Mouse (Mus musculus) forebrain, postnatal 0 days (tissue): Measurements from ENCODE around the gene Slc8b1. TPM values are rescaled to one million over a fixed set of nuclear protein-coding genes. Genes with fewer than 3 reads are reported as not detected.

Experiments used
- ATAC-seq: fragments of 200-750 bp; cut with Nextera tagmentation; 2 replicates; pipeline ENCODE4 v1.8.0; 2017; ENCODE audit warnings: mild to moderate bottlenecking, moderate library complexity
- DNase-seq: peaks from one replicate; pipeline ENCODE4 v3.0.0-alpha.2; 2015
- H3K27ac ChIP-seq: fragments of 300-500 bp; sonication (generic); 2 replicates; pipeline ENCODE4 v1.5.1; 2014; ENCODE audit warnings: low read depth, mild to moderate bottlenecking, antibody characterized with exemption, low read length, moderate library complexity, mixed read lengths
- H3K27me3 ChIP-seq: fragments of 300-500 bp; sonication (generic); 2 replicates; pipeline ENCODE4 v1.6.1; 2014; ENCODE audit warnings: mild to moderate bottlenecking, low read length, mixed read lengths; ENCODE audit not compliant: insufficient read depth
- H3K36me3 ChIP-seq: fragments of 300-500 bp; sonication (generic); 2 replicates; pipeline ENCODE4 v1.6.1; 2014; ENCODE audit warnings: mild to moderate bottlenecking, moderate library complexity; ENCODE audit not compliant: insufficient read depth
- H3K4me1 ChIP-seq: fragments of 300-500 bp; sonication (generic); 2 replicates; pipeline ENCODE4 v1.6.1; 2014; ENCODE audit warnings: antibody characterized with exemption; ENCODE audit not compliant: insufficient read depth
- H3K4me2 ChIP-seq: fragments of 300-500 bp; sonication (generic); 2 replicates; pipeline ENCODE4 v1.6.1; 2014; ENCODE audit warnings: low read depth, mild to moderate bottlenecking, moderate library complexity
- H3K4me3 ChIP-seq: fragments of 300-500 bp; sonication (generic); 2 replicates; pipeline ENCODE4 v1.5.1; 2014; ENCODE audit warnings: low read depth, low read length, mixed read lengths
- H3K9ac ChIP-seq: fragments of 300-500 bp; sonication (generic); 2 replicates; pipeline ENCODE4 v1.6.1; 2014; ENCODE audit warnings: mild to moderate bottlenecking
- H3K9me3 ChIP-seq: fragments of 300-500 bp; sonication (generic); 2 replicates; pipeline ENCODE4 v1.6.1; 2016; ENCODE audit warnings: low read length
- CTCF ChIP-seq: sonication (generic); IDR thresholded peaks from 2 replicates; pipeline ENCODE4 v1.5.1; 2016; ENCODE audit warnings: antibody characterized with exemption, control low read depth, low read depth
- WGBS: fragments of 180-500 bp; shearing (Covaris S2); extraction: QIAGEN DNeasy Blood & Tissue Kit; methylation state at CpG from one replicate; pipeline ENCODE4 v1.1.7; 2014; 5-methylcytosine and 5-hydroxymethylcytosine counted together
- polyA plus RNA-seq: library from polyadenylated mRNA; unstranded; fragments of >200 nt; fragmentation: Nextera tagmentation; extraction: Ambion mirVana; gene quantifications from 2 replicates; pipeline ENCODE4 v1.2.1, GENCODE M21; 2015
- total RNA-seq: library from RNA; depleted of rRNA; stranded (reverse); fragments of >200 nt; gene quantifications from 2 replicates; pipeline ENCODE4 v1.2.3, GENCODE M21; 2014

Slc8b1 gene
- total and polyA plus RNA-seq, 2 experiments from 2014 or later, result 2.0 to 4.9 TPM

GRCm38 (mm10) chr5:120502675-120503143 is 8.3 kb upstream of the Slc8b1 start:
- Histone ChIP-seq H3K36me3 (peaks cover 10% of the 10 kb centered on the region; the same call in 1 of the 2 replicates), H3K4me1 (0 out of 2 replicates have a peak, but pooled peaks cover 12% of the 10 kb centered on the region), H3K27me3 (no peaks in the 10 kb centered on the region), H3K9ac (peak overlapping the region; percentile 88), H3K9me3 (no peaks in the 10 kb centered on the region), H3K4me3 (peak overlapping the region; percentile 94), H3K27ac (no peak overlapping the region), H3K4me2 (peak overlapping the region; percentile 86)
- 4% methylated on average over 12 of the region's 12 CpGs for WGBS
- no peak for TF ChIP-seq CTCF
- DNase-seq, result peak; percentile 14
- ATAC-seq, result no peak

- H3K27me3 ChIP-seq, result no peaks in the 10 kb centered on the region
- TF ChIP-seq CTCF, result no peak
- H3K9ac ChIP-seq, result peak within 1 kb of the TSS; percentile 88
- 0 out of 2 replicates have a peak, but pooled peaks cover 12% of the 10 kb centered on the region for H3K4me1 ChIP-seq
- ATAC-seq, result peak; percentile 90
- peak; percentile 96 for DNase-seq
- WGBS, result under 1% methylated on average over 43 of the region's 55 CpGs
- H3K9me3 ChIP-seq, result no peaks in the 10 kb centered on the region
- H3K36me3 ChIP-seq, result peaks cover 7% of the 10 kb centered on the region; the same call in 1 of the 2 replicates
- H3K27ac ChIP-seq, result 0 out of 2 replicates have a peak within 1 kb of the TSS, but pooled peaks have one; percentile 15
- peak within 1 kb of the TSS; percentile 94 for H3K4me3 ChIP-seq
- peak within 1 kb of the TSS; percentile 86 for H3K4me2 ChIP-seq
Observed at GRCm38 (mm10) chr5:120503144-120503795, 7.7 kb upstream of the Slc8b1 start, which contains the start of gene Plbd2. Gene Plbd2, minus strand, starts transcription at chr5:120503625.

GRCm38 (mm10) chr5:120505368-120505767 is 5.6 kb upstream of the Slc8b1 start:
- ATAC-seq (no peak), DNase-seq (peak; percentile 57)
- peak; percentile 79 for TF ChIP-seq CTCF
- no peaks in the 10 kb centered on the region for H3K27me3 ChIP-seq
- no peaks in the 10 kb centered on the region for H3K36me3 ChIP-seq
- no peaks in the 10 kb centered on the region for H3K9me3 ChIP-seq
- H3K9ac ChIP-seq, result no peak overlapping the region
- no peak overlapping the region for H3K4me3 ChIP-seq
- H3K4me2 ChIP-seq, result no peak overlapping the region
- H3K27ac ChIP-seq, result no peak overlapping the region
- 21% methylated on average over 16 of the region's 16 CpGs for WGBS
- 0 out of 2 replicates have a peak, but pooled peaks cover 12% of the 10 kb centered on the region for H3K4me1 ChIP-seq

GRCm38 (mm10) chr5:120505781-120506180 is 5.2 kb upstream of the Slc8b1 start:
- DNase-seq, result no peak
- WGBS, result 74% methylated on average over 9 of the region's 9 CpGs

GRCm38 (mm10) chr5:120506490-120506889 is 4.5 kb upstream of the Slc8b1 start:
- no peak overlapping the region for H3K4me3 ChIP-seq
- no peak overlapping the region for H3K4me2 ChIP-seq
- no peaks in the 10 kb centered on the region for H3K36me3 ChIP-seq
- no peak for TF ChIP-seq CTCF
- peaks cover 15% of the 10 kb centered on the region; the same call in 1 of the 2 replicates for H3K4me1 ChIP-seq
- 53% methylated on average over 9 of the region's 9 CpGs for WGBS
- ATAC-seq (no peak), DNase-seq (no peak)
- no peak overlapping the region for H3K9ac ChIP-seq
- no peak overlapping the region for H3K27ac ChIP-seq
- H3K9me3 ChIP-seq, result no peaks in the 10 kb centered on the region
- H3K27me3 ChIP-seq, result peaks cover 4% of the 10 kb centered on the region

More at GRCm38 (mm10) chr5:120505781-120506180, 5.2 kb upstream of the Slc8b1 start:
- H3K27ac ChIP-seq, result no peak overlapping the region
- TF ChIP-seq CTCF, result no peak
- H3K36me3 ChIP-seq, result no peaks in the 10 kb centered on the region
- H3K9me3 ChIP-seq, result no peaks in the 10 kb centered on the region
- no peak overlapping the region for H3K9ac ChIP-seq
- H3K4me1 ChIP-seq, result 0 out of 2 replicates have a peak, but pooled peaks cover 12% of the 10 kb centered on the region
- H3K4me3 ChIP-seq, result no peak overlapping the region
- H3K27me3 ChIP-seq, result no peaks in the 10 kb centered on the region
- H3K4me2 ChIP-seq, result no peak overlapping the region
- no peak for ATAC-seq

GRCm38 (mm10) chr5:120507311-120507710 is 3.7 kb upstream of the Slc8b1 start:
- H3K4me2 ChIP-seq, result no peak overlapping the region
- DNase-seq (no peak), ATAC-seq (no peak)
- H3K4me3 ChIP-seq, result no peak overlapping the region
- H3K9me3 ChIP-seq, result no peaks in the 10 kb centered on the region
- H3K36me3 ChIP-seq, result no peaks in the 10 kb centered on the region
- H3K9ac ChIP-seq, result no peak overlapping the region
- peaks cover 7% of the 10 kb centered on the region; the same call in 1 of the 2 replicates for H3K4me1 ChIP-seq
- no peak overlapping the region for H3K27ac ChIP-seq
- H3K27me3 ChIP-seq, result peaks cover 10% of the 10 kb centered on the region
- 53% methylated on average over 4 of the region's 4 CpGs for WGBS
- TF ChIP-seq CTCF, result no peak

- ATAC-seq (no peak), DNase-seq (no peak)
- Histone ChIP-seq H3K9me3 (no peaks in the 10 kb centered on the region), H3K4me3 (peak overlapping the region; percentile 42), H3K27ac (no peak overlapping the region), H3K36me3 (no peaks in the 10 kb centered on the region), H3K9ac (peak overlapping the region; percentile 28; the same call in 1 of the 2 replicates), H3K4me1 (peaks cover 3% of the 10 kb centered on the region; the same call in 1 of the 2 replicates), H3K4me2 (peak overlapping the region; percentile 65), H3K27me3 (peaks cover 10% of the 10 kb centered on the region)
- TF ChIP-seq CTCF, result no peak
- WGBS, result 27% methylated on average over 14 of the region's 14 CpGs
Observed at GRCm38 (mm10) chr5:120511643-120512220, 764 bp downstream of the Slc8b1 start.
